Mouse (Mus musculus) lung, postnatal 0 days (tissue): ENCODE data around the gene Anapc13. TPM values are rescaled to one million over a fixed set of nuclear protein-coding genes. Genes with fewer than 3 reads are reported as not detected.

Experiments used
- ATAC-seq: fragments of 200-750 bp; cut with Nextera tagmentation; 2 replicates; pipeline ENCODE4 v1.8.0; 2017; ENCODE audit warnings: moderate library complexity
- DNase-seq: peaks from one replicate; pipeline ENCODE4 v3.0.0-alpha.2; 2016; ENCODE audit warnings: low spot score
- H3K27ac ChIP-seq: fragments of 300-500 bp; sonication (generic); 2 replicates; pipeline ENCODE4 v1.5.1; 2014; ENCODE audit warnings: antibody characterized with exemption, mild to moderate bottlenecking, low read length, mixed read lengths
- H3K27me3 ChIP-seq: fragments of 300-500 bp; sonication (generic); replicated peaks from 2 replicates; pipeline ENCODE4 v1.6.1; 2014; ENCODE audit warnings: low read length, mixed read lengths; ENCODE audit not compliant: insufficient read depth
- H3K36me3 ChIP-seq: fragments of 300-500 bp; sonication (generic); 2 replicates; pipeline ENCODE4 v1.6.1; 2014; ENCODE audit warnings: low read length, mixed read lengths; ENCODE audit not compliant: insufficient read depth
- H3K4me1 ChIP-seq: fragments of 300-500 bp; sonication (generic); 2 replicates; pipeline ENCODE4 v1.6.1; 2014; ENCODE audit warnings: antibody characterized with exemption, low read depth, low read length, mixed read lengths; ENCODE audit not compliant: insufficient read depth
- H3K4me2 ChIP-seq: fragments of 300-500 bp; sonication (generic); replicated peaks from 2 replicates; pipeline ENCODE4 v1.6.1; 2014; ENCODE audit warnings: low read depth, mild to moderate bottlenecking, low read length, moderate library complexity, mixed read lengths
- H3K4me3 ChIP-seq: fragments of 300-500 bp; sonication (generic); 2 replicates; pipeline ENCODE4 v1.5.1; 2014; ENCODE audit warnings: low read depth, low read length
- H3K9ac ChIP-seq: fragments of 300-500 bp; sonication (generic); replicated peaks from 2 replicates; pipeline ENCODE4 v1.6.1; 2014; ENCODE audit warnings: low read depth, mild to moderate bottlenecking
- H3K9me3 ChIP-seq: fragments of 300-500 bp; sonication (generic); 2 replicates; pipeline ENCODE4 v1.6.1; 2016; ENCODE audit warnings: low read length, mixed read lengths
- CTCF ChIP-seq: IDR thresholded peaks from 2 replicates; pipeline ENCODE4 v1.5.1; 2016; ENCODE audit warnings: antibody characterized with exemption, mild to moderate bottlenecking
- EP300 ChIP-seq: IDR thresholded peaks from 2 replicates; pipeline ENCODE4 v1.6.1; 2016; ENCODE audit warnings: antibody characterized with exemption, mild to moderate bottlenecking, control low read depth
- WGBS: fragments of 180-500 bp; shearing (Covaris S2); extraction: QIAGEN DNeasy Blood & Tissue Kit; methylation state at CpG from one replicate; pipeline ENCODE4 v1.1.7; 2014; 5-methylcytosine and 5-hydroxymethylcytosine counted together
- polyA plus RNA-seq: library from polyadenylated mRNA; unstranded; fragments of >200 nt; fragmentation: Nextera tagmentation; extraction: Ambion mirVana; gene quantifications from 2 replicates; pipeline ENCODE4 v1.2.1, GENCODE M21; 2015

Anapc13 gene
- polyA plus RNA-seq, 1 experiment from 2014 or later: 151 TPM

- DNase-seq: peak; percentile 43
- under 1% methylated on average over 26 of the region's 27 CpGs for WGBS
- Histone ChIP-seq H3K9me3 (no peaks in the 10 kb centered on the region), H3K27ac (peak overlapping the region; percentile 94), H3K27me3 (no peaks in the 10 kb centered on the region), H3K4me3 (peak overlapping the region; percentile 89), H3K36me3 (no peaks in the 10 kb centered on the region), H3K9ac (peak overlapping the region; percentile 84), H3K4me1 (peaks cover 15% of the 10 kb centered on the region), H3K4me2 (peak overlapping the region; percentile 88)
- TF ChIP-seq CTCF: no peak
- TF ChIP-seq EP300: no peak
- ATAC-seq: peak; percentile 26
These were observed 604 bp upstream of the Anapc13 start for GRCm38 (mm10) chr9:102625401-102625982.

GRCm38 (mm10) chr9:102626839-102627225, 736 bp downstream of the Anapc13 start:
- H3K4me3 ChIP-seq: peak overlapping the region; percentile 89
- 1% methylated on average over 9 of the region's 9 CpGs for WGBS
- no peaks in the 10 kb centered on the region for H3K36me3 ChIP-seq
- DNase-seq: no peak
- H3K27me3 ChIP-seq: no peaks in the 10 kb centered on the region
- H3K9ac ChIP-seq: peak overlapping the region; percentile 84
- H3K4me1 ChIP-seq: peaks cover 15% of the 10 kb centered on the region
- peak overlapping the region; percentile 88 for H3K4me2 ChIP-seq
- H3K27ac ChIP-seq: peak overlapping the region; percentile 94
- ATAC-seq: no peak
- no peak for TF ChIP-seq CTCF
- TF ChIP-seq EP300: no peak
- H3K9me3 ChIP-seq: no peaks in the 10 kb centered on the region

- peak; percentile 48 for DNase-seq
- Histone ChIP-seq H3K27me3 (no peaks in the 10 kb centered on the region), H3K4me3 (no peak overlapping the region), H3K9ac (0 out of 2 replicates have a peak overlapping the region, but pooled peaks have one; percentile 5), H3K36me3 (no peaks in the 10 kb centered on the region), H3K4me1 (peaks cover 15% of the 10 kb centered on the region), H3K27ac (peak overlapping the region; percentile 94), H3K4me2 (peak overlapping the region; percentile 88), H3K9me3 (no peaks in the 10 kb centered on the region)
- ATAC-seq: no peak
- TF ChIP-seq CTCF: no peak
- no peak for TF ChIP-seq EP300
- WGBS: 59% methylated on average over 7 of the region's 7 CpGs
These were observed 1.3 kb downstream of the Anapc13 start for GRCm38 (mm10) chr9:102627442-102627841.

- Histone ChIP-seq H3K4me2 (no peak overlapping the region), H3K27ac (no peak overlapping the region), H3K4me1 (peaks cover 15% of the 10 kb centered on the region), H3K36me3 (no peaks in the 10 kb centered on the region; the same call in 1 of the 2 replicates), H3K9me3 (no peaks in the 10 kb centered on the region), H3K9ac (no peak overlapping the region), H3K27me3 (no peaks in the 10 kb centered on the region), H3K4me3 (no peak overlapping the region)
- WGBS: 28% methylated on average over 7 of the region's 7 CpGs
- ATAC-seq (no peak), DNase-seq (no peak)
- TF ChIP-seq CTCF: no peak
- TF ChIP-seq EP300: no peak
These were observed 3.0 kb downstream of the Anapc13 start for GRCm38 (mm10) chr9:102629052-102629451.

GRCm38 (mm10) chr9:102631589-102632147, 5.6 kb downstream of the Anapc13 start:
- Histone ChIP-seq H3K27ac (no peak overlapping the region), H3K9me3 (no peaks in the 10 kb centered on the region), H3K36me3 (no peaks in the 10 kb centered on the region; the same call in 1 of the 2 replicates), H3K4me3 (no peak overlapping the region), H3K4me2 (no peak overlapping the region), H3K27me3 (no peaks in the 10 kb centered on the region), H3K4me1 (peaks cover 10% of the 10 kb centered on the region), H3K9ac (no peak overlapping the region)
- TF ChIP-seq CTCF (no peak), EP300 (no peak)
- ATAC-seq (no peak), DNase-seq (no peak)
- 48% methylated on average over 2 of the region's 2 CpGs for WGBS

GRCm38 (mm10) chr9:102632173-102632572, 6.1 kb downstream of the Anapc13 start:
- H3K4me1 ChIP-seq: peaks cover 12% of the 10 kb centered on the region
- TF ChIP-seq CTCF: no peak
- TF ChIP-seq EP300: no peak; the same call in 1 of the 2 replicates
- no peak overlapping the region for H3K27ac ChIP-seq
- no peaks in the 10 kb centered on the region for H3K27me3 ChIP-seq
- ATAC-seq (peak; percentile 61), DNase-seq (peak; percentile 52)
- no peak overlapping the region for H3K9ac ChIP-seq
- WGBS: 62% methylated on average over 4 of the region's 4 CpGs
- no peaks in the 10 kb centered on the region; the same call in 1 of the 2 replicates for H3K36me3 ChIP-seq
- H3K4me2 ChIP-seq: no peak overlapping the region
- no peak overlapping the region for H3K4me3 ChIP-seq
- H3K9me3 ChIP-seq: no peaks in the 10 kb centered on the region
